Mouse (Mus musculus): Measurements from ENCODE around the gene Snapc5. TPM values are rescaled to one million over a fixed set of nuclear protein-coding genes. Genes with fewer than 3 reads are reported as not detected.
A peak's percentile ranks its signal among the peaks of the same experiment; 100 is the strongest.

Gene Snapc5
- polyA plus RNA-seq, 1 experiment from 2014 or later, result 14.8 TPM

GRCm38 (mm10) chr9:64172145-64172815, 6.8 kb upstream of the Snapc5 start:
- no peak for DNase-seq
- H3K27ac ChIP-seq (ENCODE audit: low read depth), result peak overlapping the region; percentile 74
- TF ChIP-seq CTCF (IDR thresholded peaks at IDR 0.05; ENCODE audit: low read depth) (no peak), EP300 (IDR thresholded peaks at IDR 0.05; ENCODE audit: low read depth) (no peak)
- no peaks in the 10 kb centered on the region for H3K9me3 ChIP-seq (ENCODE audit: low read length)
- H3K4me2 ChIP-seq (ENCODE audit: low read depth, low read length), result peak overlapping the region; percentile 75
- peak overlapping the region; percentile 89 for H3K9ac ChIP-seq (replicated peaks)
- WGBS (ENCODE audit: insufficient replicate concordance), result 2% methylated on average over 18 of the region's 18 CpGs
- H3K27me3 ChIP-seq (ENCODE audit: insufficient read depth, low read length), result no peaks in the 10 kb centered on the region
- ATAC-seq, result peak; percentile 43
- H3K4me3 ChIP-seq (ENCODE audit: low read depth, low read length), result peak overlapping the region; percentile 86
- H3K36me3 ChIP-seq (replicated peaks; ENCODE audit: insufficient read depth, low read length), result peaks cover 27% of the 10 kb centered on the region
- H3K4me1 ChIP-seq (ENCODE audit: insufficient read depth), result peaks cover 7% of the 10 kb centered on the region; the same call in 1 of the 2 replicates

GRCm38 (mm10) chr9:64172816-64173665, 6.0 kb upstream of the Snapc5 start, which contains the start of the genes Zwilch and Rpl4:
Zwilch (minus strand) TSS chr9:64173104.
Rpl4 (plus strand) TSS chr9:64173375.
- peaks cover 34% of the 10 kb centered on the region for H3K36me3 ChIP-seq (replicated peaks; ENCODE audit: insufficient read depth, low read length)
- peak within 1 kb of the TSS; percentile 86 for H3K4me3 ChIP-seq (ENCODE audit: low read depth, low read length)
- DNase-seq, result peak; percentile 89

GRCm38 (mm10) chr9:64173666-64174220, 5.3 kb upstream of the Snapc5 start:
- no peak for TF ChIP-seq EP300 (IDR thresholded peaks at IDR 0.05; ENCODE audit: low read depth)
- TF ChIP-seq CTCF (IDR thresholded peaks at IDR 0.05; ENCODE audit: low read depth), result no peak
- Histone ChIP-seq H3K27ac (ENCODE audit: low read depth) (peak overlapping the region; percentile 74), H3K36me3 (replicated peaks; ENCODE audit: insufficient read depth, low read length) (peaks cover 38% of the 10 kb centered on the region), H3K27me3 (ENCODE audit: insufficient read depth, low read length) (no peaks in the 10 kb centered on the region), H3K4me3 (ENCODE audit: low read depth, low read length) (peak overlapping the region; percentile 86), H3K9ac (replicated peaks) (peak overlapping the region; percentile 89), H3K4me1 (ENCODE audit: insufficient read depth) (peaks cover 8% of the 10 kb centered on the region; the same call in 1 of the 2 replicates), H3K4me2 (ENCODE audit: low read depth, low read length) (peak overlapping the region; percentile 75), H3K9me3 (ENCODE audit: low read length) (no peaks in the 10 kb centered on the region)
- no peak for DNase-seq
- WGBS (ENCODE audit: insufficient replicate concordance), result under 1% methylated on average over 16 of the region's 16 CpGs
- ATAC-seq, result no peak

More at GRCm38 (mm10) chr9:64172816-64173665, 6.0 kb upstream of the Snapc5 start, which contains the start of the genes Zwilch and Rpl4:
- peak; percentile 86 for ATAC-seq
- Histone ChIP-seq H3K4me1 (ENCODE audit: insufficient read depth) (peaks cover 7% of the 10 kb centered on the region; the same call in 1 of the 2 replicates), H3K27me3 (ENCODE audit: insufficient read depth, low read length) (no peaks in the 10 kb centered on the region), H3K4me2 (ENCODE audit: low read depth, low read length) (peak within 1 kb of the TSS; percentile 75), H3K9ac (replicated peaks) (peak within 1 kb of the TSS; percentile 89), H3K9me3 (ENCODE audit: low read length) (no peaks in the 10 kb centered on the region), H3K27ac (ENCODE audit: low read depth) (peak within 1 kb of the TSS; percentile 74)
- TF ChIP-seq EP300 (IDR thresholded peaks at IDR 0.05; ENCODE audit: low read depth) (peak; percentile 94), CTCF (IDR thresholded peaks at IDR 0.05; ENCODE audit: low read depth) (no peak)
- under 1% methylated on average over 42 of the region's 42 CpGs for WGBS (ENCODE audit: insufficient replicate concordance)

GRCm38 (mm10) chr9:64174341-64174740, 4.7 kb upstream of the Snapc5 start:
- H3K4me3 ChIP-seq (ENCODE audit: low read depth, low read length), result peak overlapping the region; percentile 86
- peaks cover 11% of the 10 kb centered on the region; the same call in 1 of the 2 replicates for H3K4me1 ChIP-seq (ENCODE audit: insufficient read depth)
- TF ChIP-seq EP300 (IDR thresholded peaks at IDR 0.05; ENCODE audit: low read depth) (no peak), CTCF (IDR thresholded peaks at IDR 0.05; ENCODE audit: low read depth) (no peak)
- no peak overlapping the region; the same call in 1 of the 2 replicates for H3K27ac ChIP-seq (ENCODE audit: low read depth)
- H3K9ac ChIP-seq (replicated peaks), result peak overlapping the region; percentile 89
- H3K27me3 ChIP-seq (ENCODE audit: insufficient read depth, low read length), result no peaks in the 10 kb centered on the region
- H3K9me3 ChIP-seq (ENCODE audit: low read length), result no peaks in the 10 kb centered on the region
- peak overlapping the region; percentile 75 for H3K4me2 ChIP-seq (ENCODE audit: low read depth, low read length)
- DNase-seq, result no peak
- no peak for ATAC-seq
- H3K36me3 ChIP-seq (replicated peaks; ENCODE audit: insufficient read depth, low read length), result peaks cover 38% of the 10 kb centered on the region

GRCm38 (mm10) chr9:64174766-64175165, 4.3 kb upstream of the Snapc5 start:
- WGBS (ENCODE audit: insufficient replicate concordance), result 51% methylated on average over 8 of the region's 8 CpGs
- Histone ChIP-seq H3K36me3 (replicated peaks; ENCODE audit: insufficient read depth, low read length) (peaks cover 38% of the 10 kb centered on the region), H3K4me1 (ENCODE audit: insufficient read depth) (peaks cover 12% of the 10 kb centered on the region), H3K27me3 (ENCODE audit: insufficient read depth, low read length) (no peaks in the 10 kb centered on the region), H3K4me3 (ENCODE audit: low read depth, low read length) (peak overlapping the region; percentile 86), H3K9me3 (ENCODE audit: low read length) (no peaks in the 10 kb centered on the region), H3K9ac (replicated peaks) (peak overlapping the region; percentile 89), H3K27ac (ENCODE audit: low read depth) (no peak overlapping the region), H3K4me2 (ENCODE audit: low read depth, low read length) (peak overlapping the region; percentile 75)
- DNase-seq (no peak), ATAC-seq (no peak)
- no peak for TF ChIP-seq EP300 (IDR thresholded peaks at IDR 0.05; ENCODE audit: low read depth)
- TF ChIP-seq CTCF (IDR thresholded peaks at IDR 0.05; ENCODE audit: low read depth), result no peak

Data from liver, postnatal 0 days (tissue).